Mouse (Mus musculus): ENCODE data around the gene Tmem25.

The Tmem25 gene

GRCm38 (mm10) chr9:44799102-44799957, at the start of gene Tmem25:
TSS of gene Tmem25 (minus strand) at chr9:44799307.
- DNase-seq (ENCODE audit: low read depth, low spot score): peak; percentile 62

DNA sequence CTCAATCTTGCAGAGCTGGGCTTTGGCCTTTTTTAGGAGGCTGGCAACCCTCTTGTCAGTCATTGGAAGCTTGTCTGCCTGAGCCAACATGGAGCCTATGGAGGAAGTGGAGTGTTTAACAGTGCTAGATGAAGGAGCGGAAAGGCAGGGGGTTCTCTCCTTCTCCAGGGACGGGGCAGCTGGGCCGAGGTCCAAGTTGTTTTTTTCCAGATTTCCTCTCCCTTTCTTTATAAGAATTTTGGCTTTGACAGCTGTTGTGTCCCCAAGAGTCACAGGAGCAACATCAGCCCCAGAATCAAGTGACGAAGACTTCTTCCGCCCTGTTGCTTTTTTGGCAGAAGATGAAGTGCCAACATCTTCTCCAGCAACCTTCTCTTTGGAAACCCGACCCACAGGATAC, 48.3 kb upstream of the Tmem25 start:
- DNase-seq (ENCODE audit: low read depth, low spot score): no peak

DNA sequence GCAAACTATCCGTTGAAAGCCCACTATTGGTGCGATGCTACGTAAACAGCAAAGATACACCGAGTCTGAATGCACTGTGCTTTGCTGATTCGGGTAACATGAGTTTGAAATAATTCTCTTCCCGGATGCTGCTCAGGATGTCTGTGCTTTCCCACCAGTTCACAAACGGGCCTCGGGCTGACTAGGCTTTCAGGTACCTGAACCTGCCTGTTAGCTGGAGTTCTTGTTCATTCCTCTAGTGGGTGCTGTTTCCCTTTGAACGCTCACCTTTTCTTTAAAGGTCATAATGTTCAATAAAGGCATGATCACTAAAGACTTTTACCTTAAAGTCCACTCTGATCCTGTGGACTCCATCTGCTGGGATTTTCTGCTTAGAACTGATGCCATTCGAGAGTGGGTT, 42.1 kb upstream of the Tmem25 start:
- DNase-seq (ENCODE audit: low read depth, low spot score): no peak

DNA sequence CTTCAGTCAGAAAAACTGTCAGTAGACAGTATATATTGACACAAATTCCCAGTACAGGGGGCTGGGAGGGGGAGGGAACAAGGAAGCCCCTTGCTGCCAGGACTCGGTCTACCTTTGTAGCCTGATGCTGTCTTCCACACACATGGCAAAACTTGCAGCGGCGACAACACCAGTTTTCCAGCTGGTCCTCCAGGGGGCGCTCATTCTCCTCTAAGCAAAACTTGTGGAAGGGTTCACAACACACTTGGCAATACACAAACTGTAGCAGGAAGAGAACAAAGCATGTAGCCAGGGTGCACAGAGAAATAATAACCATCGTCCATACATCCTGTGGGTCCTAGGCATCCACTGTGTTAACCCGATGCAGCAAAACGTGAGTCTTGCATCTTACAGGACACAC, 37.3 kb upstream of the Tmem25 start:
- peak; percentile 45 for DNase-seq (ENCODE audit: low read depth, low spot score)

GRCm38 (mm10) chr9:44832356-44832755, 33.2 kb upstream of the Tmem25 start:
- DNase-seq (ENCODE audit: low read depth, low spot score): no peak

GRCm38 (mm10) chr9:44830506-44830905, 31.4 kb upstream of the Tmem25 start:
- DNase-seq (ENCODE audit: low read depth, low spot score): no peak

DNA sequence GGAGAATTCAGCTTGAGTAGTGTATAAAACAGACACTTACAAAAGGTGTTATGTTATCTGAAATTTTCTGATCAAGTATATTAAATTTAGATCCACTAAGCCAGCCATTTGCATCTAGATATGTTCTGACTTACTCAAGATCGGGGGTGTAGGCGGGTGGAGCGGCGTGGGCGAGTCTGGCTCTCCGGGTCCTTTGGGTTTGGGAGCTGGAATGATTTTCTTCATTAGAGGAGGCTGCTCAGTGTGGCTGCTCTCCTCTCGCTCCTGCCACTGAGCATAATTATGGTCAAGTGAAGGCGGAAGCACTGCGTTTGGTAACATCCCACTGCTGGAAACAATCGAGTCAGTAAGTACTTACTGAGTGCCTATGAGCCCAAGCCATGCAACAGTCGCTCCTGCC, 29.8 kb upstream of the Tmem25 start:
- DNase-seq (ENCODE audit: low read depth, low spot score): no peak

GRCm38 (mm10) chr9:44826660-44827059, 27.6 kb upstream of the Tmem25 start:
- DNase-seq (ENCODE audit: low read depth, low spot score): no peak

- no peak for DNase-seq (ENCODE audit: low read depth, low spot score)
Measured at GRCm38 (mm10) chr9:44819920-44820827, 21.1 kb upstream of the Tmem25 start.

GRCm38 (mm10) chr9:44817522-44817921, 18.4 kb upstream of the Tmem25 start:
- no peak for DNase-seq (ENCODE audit: low read depth, low spot score)

- DNase-seq (ENCODE audit: low read depth, low spot score): no peak
Measured at GRCm38 (mm10) chr9:44814179-44814578, 15.1 kb upstream of the Tmem25 start.

DNA sequence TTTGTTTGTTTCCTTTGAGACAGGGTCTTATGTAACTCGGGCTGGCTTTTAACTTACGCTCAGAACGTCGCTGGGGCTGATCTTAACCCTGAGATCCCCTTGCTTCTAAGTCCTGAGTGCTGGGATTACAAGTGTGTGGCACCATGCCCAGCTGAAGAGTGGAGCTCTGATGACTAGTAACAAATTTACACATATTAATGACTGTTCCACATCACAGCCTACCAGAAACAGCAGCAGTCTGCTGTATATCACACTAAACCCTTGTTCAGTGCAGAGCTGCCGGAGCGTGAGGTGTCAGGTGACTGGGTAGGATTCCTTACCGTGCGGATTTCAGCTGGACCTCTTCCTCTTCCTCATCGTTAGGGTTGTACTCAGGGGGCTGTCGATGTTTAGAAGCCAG, 11.2 kb upstream of the Tmem25 start:
- no peak for DNase-seq (ENCODE audit: low read depth, low spot score)

- DNase-seq (ENCODE audit: low read depth, low spot score): no peak
Measured at GRCm38 (mm10) chr9:44807778-44808177, 8.7 kb upstream of the Tmem25 start.

DNA sequence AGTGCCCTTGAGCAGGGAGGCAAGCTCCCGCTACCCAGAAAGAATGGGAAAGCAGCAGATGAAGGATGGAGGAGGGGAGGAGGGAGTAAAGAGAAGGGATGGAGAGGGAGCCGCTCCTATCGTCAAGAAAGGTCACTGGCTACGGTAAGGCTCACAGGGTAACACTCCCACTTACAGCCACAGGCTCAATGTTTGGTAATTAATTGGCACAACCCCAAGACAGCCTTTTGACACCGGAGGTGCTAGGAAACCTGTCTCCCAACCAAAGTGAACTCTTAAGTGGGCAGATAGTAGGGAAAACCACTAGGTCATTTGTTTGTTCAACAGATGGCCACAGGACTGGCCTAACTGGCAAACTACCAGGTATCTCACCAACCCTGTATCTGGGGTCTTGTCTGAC, 8.0 kb upstream of the Tmem25 start:
- DNase-seq (ENCODE audit: low read depth, low spot score): no peak

GRCm38 (mm10) chr9:44805536-44805935, 6.4 kb upstream of the Tmem25 start:
- DNase-seq (ENCODE audit: low read depth, low spot score): no peak

DNA sequence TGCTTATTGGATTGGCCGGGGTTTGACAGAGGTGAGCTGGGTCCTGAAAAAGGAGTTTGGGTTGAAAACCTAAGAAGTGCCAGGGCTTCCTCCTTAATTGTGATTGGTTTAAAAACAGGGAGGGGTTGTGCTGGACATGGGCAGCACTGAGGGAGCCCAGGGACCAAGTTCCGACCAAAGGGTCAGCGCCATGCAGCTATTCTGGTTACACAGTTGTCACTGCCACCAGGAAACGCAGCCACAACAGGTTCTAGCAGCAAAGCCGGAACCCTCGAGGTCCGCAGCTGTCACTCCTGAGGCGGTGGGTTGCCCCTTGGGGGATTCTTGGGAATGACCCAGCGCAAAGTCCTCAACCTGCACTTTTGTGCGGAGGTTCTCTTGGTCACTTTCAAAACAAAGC, 5.6 kb upstream of the Tmem25 start:
- DNase-seq (ENCODE audit: low read depth, low spot score): no peak

GRCm38 (mm10) chr9:44802808-44803450, 3.8 kb upstream of the Tmem25 start, which contains the start of gene Ttc36:
TSS of gene Ttc36 (minus strand) at chr9:44803072.
- no peak for DNase-seq (ENCODE audit: low read depth, low spot score)

DNA sequence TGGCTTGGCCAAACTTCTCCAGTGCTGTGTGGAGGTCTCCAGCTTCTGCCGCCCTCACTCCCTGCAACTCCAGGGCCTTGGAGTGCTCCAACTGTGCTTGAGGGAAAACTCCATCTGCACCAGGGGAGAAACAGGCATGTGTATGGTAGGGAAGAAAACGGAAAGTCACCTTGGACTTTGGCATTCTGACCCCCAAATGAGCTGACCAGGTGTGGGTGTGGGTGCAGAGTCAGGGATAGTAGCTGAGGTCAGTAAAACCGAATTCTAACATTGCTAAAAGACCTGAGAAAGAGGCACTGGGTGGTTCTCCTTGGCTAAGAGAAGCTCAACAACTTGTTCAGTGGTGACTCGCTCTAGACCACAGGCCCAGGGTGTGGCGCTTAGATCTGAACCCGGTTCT, 2.6 kb upstream of the Tmem25 start:
- DNase-seq (ENCODE audit: low read depth, low spot score): no peak

- no peak for DNase-seq (ENCODE audit: low read depth, low spot score)
Measured at GRCm38 (mm10) chr9:44799958-44800324, 834 bp upstream of the Tmem25 start.

DNA sequence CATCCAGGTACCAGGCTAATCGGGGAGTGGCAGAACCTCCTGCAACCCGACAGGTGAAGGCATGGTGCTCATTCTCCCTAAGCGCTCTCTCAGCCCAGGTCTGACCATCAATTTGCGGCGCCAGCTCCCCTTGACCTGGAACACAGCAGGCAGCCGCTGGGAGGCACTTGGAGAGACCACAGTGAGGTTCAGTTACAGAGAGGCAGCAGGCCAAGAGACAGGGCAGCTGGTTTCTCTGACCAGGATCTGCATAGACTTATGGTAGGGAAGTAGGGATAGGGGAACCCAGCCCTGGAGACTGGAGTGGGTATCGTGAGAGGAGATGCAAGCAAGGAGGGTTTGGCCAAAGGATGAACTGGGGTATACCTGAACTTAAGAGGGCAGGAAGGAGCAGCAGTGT, 809 bp downstream of the Tmem25 start:
- no peak for DNase-seq (ENCODE audit: low read depth, low spot score)

DNA sequence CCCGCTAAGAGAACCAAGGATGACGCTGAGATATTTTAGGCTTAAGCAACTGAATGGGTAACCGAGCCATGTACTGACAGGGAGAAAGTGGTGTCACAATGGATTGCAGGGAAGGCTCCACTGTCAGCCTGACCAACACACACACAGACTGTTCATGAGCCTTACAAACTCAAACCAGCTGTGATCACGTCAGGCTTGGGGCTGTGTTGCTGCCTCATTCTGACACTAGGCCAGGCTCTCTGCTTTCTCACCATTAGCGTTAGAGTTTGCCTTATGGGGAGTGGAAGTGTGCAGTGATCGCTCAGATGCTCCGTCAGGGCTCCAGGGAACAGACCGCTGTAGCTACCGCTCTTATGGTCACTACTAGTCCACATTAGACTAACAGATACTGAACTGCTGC, 6.3 kb downstream of the Tmem25 start:
- DNase-seq (ENCODE audit: low read depth, low spot score): no peak
